Mouse (Mus musculus) lung, postnatal 25 days (tissue): ENCODE data around the gene Dgkh.
"Not testable (repeated sequence)": the region's sequence is repeated elsewhere in the genome, so short reads cannot be mapped to it uniquely, and the experiment has no call there.

Experiments
- DNase-seq: peaks from one replicate; pipeline ENCODE4 v3.0.0; 2022; ENCODE audit warnings: low spot score

Gene Dgkh

GRCm38 (mm10) chr14:78627516-78628275 is 104.9 kb downstream of the Dgkh start:
- peak; percentile 38 for DNase-seq

GRCm38 (mm10) chr14:78618883-78619295 is 113.7 kb downstream of the Dgkh start:
- DNase-seq: no peak

GRCm38 (mm10) chr14:78613569-78613968 is 119.0 kb downstream of the Dgkh start:
- peak; percentile 11 for DNase-seq

GRCm38 (mm10) chr14:78612111-78612788 is 120.3 kb downstream of the Dgkh start:
- no peak for DNase-seq

- no peak for DNase-seq
Observed at GRCm38 (mm10) chr14:78594916-78595315, 137.7 kb downstream of the Dgkh start.

GRCm38 (mm10) chr14:78592965-78593364 is 139.6 kb downstream of the Dgkh start:
- no peak for DNase-seq

GRCm38 (mm10) chr14:78590335-78590734 is 142.2 kb downstream of the Dgkh start:
- peak; percentile 9 for DNase-seq

GRCm38 (mm10) chr14:78584222-78584621 is 148.4 kb downstream of the Dgkh start:
- no peak for DNase-seq

GRCm38 (mm10) chr14:78583168-78583567 is 149.4 kb downstream of the Dgkh start:
- DNase-seq: no peak

GRCm38 (mm10) chr14:78575899-78576298 is 156.7 kb downstream of the Dgkh start:
- no peak for DNase-seq

- no peak for DNase-seq
Observed at GRCm38 (mm10) chr14:78568410-78568809, 164.2 kb downstream of the Dgkh start.

- no peak for DNase-seq
Observed at GRCm38 (mm10) chr14:78566431-78566830, 166.1 kb downstream of the Dgkh start.

GRCm38 (mm10) chr14:78564292-78564691 is 168.3 kb downstream of the Dgkh start:
- DNase-seq: no peak

GRCm38 (mm10) chr14:78563211-78563610 is 169.4 kb downstream of the Dgkh start:
- DNase-seq: no peak

GRCm38 (mm10) chr14:78562121-78562520 is 170.5 kb downstream of the Dgkh start:
- no peak for DNase-seq

- DNase-seq: no peak
Observed at GRCm38 (mm10) chr14:78559042-78559441, 173.5 kb downstream of the Dgkh start.

- DNase-seq: not testable (repeated sequence)
Observed at GRCm38 (mm10) chr14:78554830-78555229, 177.7 kb downstream of the Dgkh start.

- DNase-seq: no peak
Observed at GRCm38 (mm10) chr14:78553661-78554060, 178.9 kb downstream of the Dgkh start.

GRCm38 (mm10) chr14:78548807-78549206 is 183.8 kb downstream of the Dgkh start:
- DNase-seq: peak; percentile 62

GRCm38 (mm10) chr14:78541319-78541718 is 191.3 kb downstream of the Dgkh start:
- no peak for DNase-seq

- DNase-seq: no peak
Observed at GRCm38 (mm10) chr14:78539821-78540220, 192.8 kb downstream of the Dgkh start.

GRCm38 (mm10) chr14:78538572-78539320 is 193.8 kb downstream of the Dgkh start:
- no peak for DNase-seq

GRCm38 (mm10) chr14:78537551-78537950 is 195.0 kb downstream of the Dgkh start:
- no peak for DNase-seq
